Mouse (Mus musculus): Measurements from ENCODE around the gene Ggta1.

- no peak for TF ChIP-seq CTCF (conservative IDR thresholded peaks at IDR 0.05; ENCODE audit: insufficient read depth, insufficient read length, low read depth, low read length)
- no peak for TF ChIP-seq POLR2A (IDR thresholded peaks at IDR 0.05; ENCODE audit: low read depth, low read length)
Observed at GRCm38 (mm10) chr2:35453736-35454135, 9.3 kb downstream of the Ggta1 start.
